Mouse (Mus musculus): ENCODE results near the gene Lrguk. TPM values are rescaled to one million over a fixed set of nuclear protein-coding genes. Genes with fewer than 3 reads are reported as not detected.

Gene Lrguk
- polyA plus RNA-seq, 1 experiment from 2014 or later = 1.00 TPM

- Histone ChIP-seq H3K4me2 (no peak overlapping the region), H3K4me1 (replicated peaks) (no peaks in the 10 kb centered on the region), H3K27me3 (no peaks in the 10 kb centered on the region), H3K27ac (replicated peaks) (no peak overlapping the region), H3K36me3 (no peaks in the 10 kb centered on the region), H3K9me3 (no peaks in the 10 kb centered on the region), H3K4me3 (no peak overlapping the region), H3K9ac (no peak overlapping the region)
- 63% methylated on average over 6 of the region's 6 CpGs for WGBS
- no peak for ATAC-seq (ENCODE audit: low FRiP score, low read depth)
Observed at GRCm38 (mm10) chr6:34111406-34111805, 82.2 kb downstream of the Lrguk start.

GRCm38 (mm10) chr6:34116838-34117478 lies 87.7 kb downstream of the Lrguk start:
- Histone ChIP-seq H3K36me3 (no peaks in the 10 kb centered on the region), H3K27ac (replicated peaks) (no peak overlapping the region), H3K4me2 (no peak overlapping the region), H3K9me3 (no peaks in the 10 kb centered on the region), H3K9ac (no peak overlapping the region), H3K27me3 (no peaks in the 10 kb centered on the region), H3K4me3 (no peak overlapping the region), H3K4me1 (replicated peaks) (no peaks in the 10 kb centered on the region)
- no peak for ATAC-seq (ENCODE audit: low FRiP score, low read depth)
- 90% methylated on average over 7 of the region's 7 CpGs for WGBS

DNA sequence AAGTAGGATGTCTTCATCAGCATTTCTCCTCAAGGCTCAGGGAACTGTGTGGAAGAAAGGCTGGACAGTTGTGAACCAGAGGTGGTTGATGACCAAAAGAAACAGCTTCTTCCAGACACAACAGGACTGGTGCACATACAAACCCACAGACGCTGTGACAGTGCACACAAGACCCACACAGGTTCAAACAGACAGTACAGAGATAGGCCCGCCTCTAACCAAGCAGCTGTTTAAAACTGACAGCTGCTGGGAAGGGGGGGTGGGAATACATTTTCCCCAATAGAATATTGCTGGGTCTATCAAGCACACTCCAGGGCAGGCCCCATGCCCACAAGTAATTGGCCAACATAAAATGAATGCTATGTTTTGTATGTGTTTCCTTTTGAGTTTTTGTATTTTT lies 95.2 kb downstream of the Lrguk start:
- no peak overlapping the region for H3K4me3 ChIP-seq
- no peak for ATAC-seq (ENCODE audit: low FRiP score, low read depth)
- no peaks in the 10 kb centered on the region for H3K36me3 ChIP-seq
- H3K4me1 ChIP-seq (replicated peaks) = no peaks in the 10 kb centered on the region
- H3K4me2 ChIP-seq = no peak overlapping the region
- no peak overlapping the region for H3K9ac ChIP-seq
- H3K27me3 ChIP-seq = no peaks in the 10 kb centered on the region
- H3K9me3 ChIP-seq = no peaks in the 10 kb centered on the region
- 69% methylated on average over 2 of the region's 2 CpGs for WGBS
- H3K27ac ChIP-seq (replicated peaks) = no peak overlapping the region

DNA sequence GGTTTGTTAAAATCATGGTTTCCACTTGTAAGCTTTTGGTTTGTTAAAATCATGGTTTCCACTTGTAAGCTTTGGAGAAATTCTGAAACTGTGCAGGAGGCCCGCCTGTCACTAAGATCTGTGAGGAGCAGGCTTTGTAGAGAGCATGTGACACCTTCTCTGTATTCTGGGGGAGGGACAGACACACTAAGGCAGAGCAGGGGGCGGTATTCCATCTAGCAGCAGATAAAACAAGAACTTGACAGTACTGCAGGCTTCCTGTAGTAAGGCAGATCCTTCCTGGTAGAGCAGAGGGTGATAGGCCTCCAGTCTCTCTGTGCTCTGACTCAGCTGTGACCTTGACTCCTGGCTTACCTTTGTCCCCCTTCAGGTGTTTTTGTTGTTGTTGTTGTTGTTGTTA lies 100.0 kb downstream of the Lrguk start:
- no peak overlapping the region for H3K4me2 ChIP-seq
- no peak overlapping the region for H3K9ac ChIP-seq
- H3K27ac ChIP-seq (replicated peaks) = no peak overlapping the region
- no peak overlapping the region for H3K4me3 ChIP-seq
- no peaks in the 10 kb centered on the region for H3K27me3 ChIP-seq
- no peaks in the 10 kb centered on the region for H3K9me3 ChIP-seq
- no peaks in the 10 kb centered on the region for H3K4me1 ChIP-seq (replicated peaks)
- ATAC-seq (ENCODE audit: low FRiP score, low read depth) = no peak
- 89% methylated on average over 2 of the region's 2 CpGs for WGBS
- no peaks in the 10 kb centered on the region for H3K36me3 ChIP-seq

DNA sequence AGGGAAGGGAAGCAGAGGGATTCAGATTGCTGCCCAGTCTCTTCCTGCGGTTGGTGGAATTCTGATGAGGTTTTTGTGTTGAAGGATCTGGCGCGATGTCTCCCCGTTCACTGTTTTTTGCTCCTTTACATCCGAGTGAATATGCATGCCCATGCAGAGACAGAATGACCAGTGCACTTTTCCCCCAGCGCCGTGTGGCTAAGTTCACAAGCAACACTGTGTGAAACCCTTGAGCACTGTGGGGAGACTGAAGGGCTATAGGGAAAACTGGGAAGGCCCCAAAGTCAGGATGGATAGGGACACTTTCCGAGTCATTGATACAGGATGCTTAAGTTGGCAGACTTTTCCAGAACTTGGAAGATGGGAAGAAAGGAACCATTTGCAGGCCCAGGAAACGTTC lies 103.1 kb downstream of the Lrguk start:
- Histone ChIP-seq H3K27ac (replicated peaks) (no peak overlapping the region), H3K27me3 (no peaks in the 10 kb centered on the region), H3K36me3 (no peaks in the 10 kb centered on the region), H3K4me1 (replicated peaks) (no peaks in the 10 kb centered on the region), H3K9ac (no peak overlapping the region), H3K9me3 (no peaks in the 10 kb centered on the region), H3K4me2 (no peak overlapping the region), H3K4me3 (no peak overlapping the region)
- ATAC-seq (ENCODE audit: low FRiP score, low read depth) = no peak
- WGBS = 89% methylated on average over 9 of the region's 9 CpGs

DNA sequence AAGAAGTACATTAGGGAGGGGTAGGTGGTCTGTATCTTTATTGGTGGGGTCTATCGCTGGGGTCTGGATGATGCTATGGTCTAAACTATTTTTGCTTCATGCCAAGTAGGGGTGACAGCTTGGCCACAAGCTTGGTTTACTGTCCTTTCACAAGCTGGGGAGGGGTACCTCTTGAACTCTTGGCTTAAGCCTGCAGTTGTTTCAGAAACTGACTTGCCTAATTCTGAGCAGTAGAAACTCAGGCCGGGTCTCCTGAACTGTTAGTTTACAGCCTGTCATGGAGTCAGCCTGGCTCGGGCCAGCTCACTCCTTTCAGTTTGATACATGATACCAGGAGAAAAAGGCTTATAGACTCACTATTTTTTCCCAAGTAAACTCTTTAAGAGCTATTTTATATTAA lies 109.1 kb downstream of the Lrguk start:
- H3K4me3 ChIP-seq = no peak overlapping the region
- H3K4me2 ChIP-seq = no peak overlapping the region
- 89% methylated on average over 3 of the region's 3 CpGs for WGBS
- H3K9me3 ChIP-seq = no peaks in the 10 kb centered on the region
- no peaks in the 10 kb centered on the region for H3K4me1 ChIP-seq (replicated peaks)
- no peaks in the 10 kb centered on the region for H3K36me3 ChIP-seq
- H3K27ac ChIP-seq (replicated peaks) = no peak overlapping the region
- H3K27me3 ChIP-seq = no peaks in the 10 kb centered on the region
- H3K9ac ChIP-seq = no peak overlapping the region
- no peak for ATAC-seq (ENCODE audit: low FRiP score, low read depth)

DNA sequence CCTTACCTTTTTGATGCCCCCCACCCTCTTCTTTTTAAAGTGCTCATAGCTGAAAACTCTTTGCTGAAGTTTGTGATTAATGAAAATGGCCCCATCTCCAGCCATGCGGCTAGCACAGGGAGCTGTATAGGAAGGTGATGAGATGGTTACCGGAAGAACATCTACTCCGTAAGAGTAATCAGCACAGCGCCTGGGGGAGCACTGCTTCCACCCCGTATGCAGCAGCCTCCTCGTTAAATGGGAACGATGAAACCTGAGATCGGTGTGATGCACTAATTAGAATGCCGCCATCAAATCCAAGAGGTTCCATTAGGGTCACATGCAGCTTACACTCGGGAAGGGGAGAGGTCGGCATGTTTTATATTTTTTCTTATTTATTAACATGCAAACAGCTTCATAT lies 113.7 kb downstream of the Lrguk start:
- H3K9me3 ChIP-seq = no peaks in the 10 kb centered on the region
- H3K27me3 ChIP-seq = no peaks in the 10 kb centered on the region
- no peak overlapping the region for H3K4me3 ChIP-seq
- H3K4me2 ChIP-seq = no peak overlapping the region
- no peaks in the 10 kb centered on the region for H3K4me1 ChIP-seq (replicated peaks)
- no peak overlapping the region for H3K27ac ChIP-seq (replicated peaks)
- ATAC-seq (ENCODE audit: low FRiP score, low read depth) = no peak
- 60% methylated on average over 11 of the region's 11 CpGs for WGBS
- H3K9ac ChIP-seq = no peak overlapping the region
- no peaks in the 10 kb centered on the region for H3K36me3 ChIP-seq

DNA sequence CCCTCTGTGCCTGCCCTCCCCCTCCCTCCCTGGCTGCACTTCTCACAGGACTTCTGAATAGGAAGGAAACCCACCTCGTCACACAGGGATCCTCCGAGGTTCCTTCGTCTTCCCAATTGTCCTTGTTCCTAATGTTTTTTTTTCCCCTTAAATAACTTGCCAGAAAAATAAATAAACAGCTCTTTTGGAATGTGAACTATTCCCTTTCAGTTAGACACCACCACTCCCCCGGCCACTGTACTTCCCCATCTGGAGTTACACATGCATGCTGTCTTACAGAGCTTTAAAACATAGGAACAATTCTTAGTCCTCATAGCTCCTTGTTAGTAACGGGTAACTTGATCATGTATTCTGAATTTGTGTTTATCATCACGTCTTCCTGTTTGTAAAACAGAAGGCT lies 116.8 kb downstream of the Lrguk start:
- Histone ChIP-seq H3K27me3 (no peaks in the 10 kb centered on the region), H3K4me2 (no peak overlapping the region), H3K9ac (no peak overlapping the region), H3K4me3 (no peak overlapping the region), H3K36me3 (no peaks in the 10 kb centered on the region), H3K4me1 (replicated peaks) (no peaks in the 10 kb centered on the region), H3K9me3 (no peaks in the 10 kb centered on the region), H3K27ac (replicated peaks) (no peak overlapping the region)
- ATAC-seq (ENCODE audit: low FRiP score, low read depth) = no peak
- WGBS = 87% methylated on average over 6 of the region's 6 CpGs

GRCm38 (mm10) chr6:34148021-34148420 lies 118.8 kb downstream of the Lrguk start:
- H3K4me3 ChIP-seq = no peak overlapping the region
- no peaks in the 10 kb centered on the region for H3K27me3 ChIP-seq
- no peaks in the 10 kb centered on the region for H3K36me3 ChIP-seq
- ATAC-seq (ENCODE audit: low FRiP score, low read depth) = no peak
- no peak overlapping the region for H3K9ac ChIP-seq
- WGBS = 83% methylated on average over 3 of the region's 3 CpGs
- no peak overlapping the region for H3K4me2 ChIP-seq
- H3K4me1 ChIP-seq (replicated peaks) = peaks cover 7% of the 10 kb centered on the region
- no peaks in the 10 kb centered on the region for H3K9me3 ChIP-seq
- H3K27ac ChIP-seq (replicated peaks) = no peak overlapping the region

DNA sequence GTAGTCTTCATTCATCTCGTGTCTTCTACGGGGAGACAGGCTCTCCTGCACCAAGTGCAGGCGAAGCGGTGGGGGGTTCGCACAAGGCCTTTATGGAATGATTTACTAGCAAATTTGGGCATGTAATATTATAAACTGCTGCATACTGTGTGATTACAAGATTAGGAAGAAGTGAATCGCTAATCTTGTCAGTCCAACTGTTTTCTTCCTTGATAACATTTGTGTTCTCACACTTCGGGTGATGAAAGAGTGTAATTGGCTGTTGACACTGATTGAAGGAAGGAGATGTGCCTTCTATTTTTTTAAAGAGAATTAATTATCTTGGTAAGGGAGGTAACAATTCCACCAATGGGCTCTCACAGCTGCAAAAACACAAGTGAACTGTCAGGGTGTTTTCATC lies 119.4 kb downstream of the Lrguk start:
- H3K4me3 ChIP-seq = no peak overlapping the region
- no peaks in the 10 kb centered on the region for H3K36me3 ChIP-seq
- no peaks in the 10 kb centered on the region for H3K9me3 ChIP-seq
- H3K9ac ChIP-seq = no peak overlapping the region
- no peak overlapping the region for H3K4me2 ChIP-seq
- no peaks in the 10 kb centered on the region for H3K27me3 ChIP-seq
- WGBS = 75% methylated on average over 7 of the region's 7 CpGs
- no peak overlapping the region for H3K27ac ChIP-seq (replicated peaks)
- H3K4me1 ChIP-seq (replicated peaks) = peaks cover 13% of the 10 kb centered on the region
- no peak for ATAC-seq (ENCODE audit: low FRiP score, low read depth)

DNA sequence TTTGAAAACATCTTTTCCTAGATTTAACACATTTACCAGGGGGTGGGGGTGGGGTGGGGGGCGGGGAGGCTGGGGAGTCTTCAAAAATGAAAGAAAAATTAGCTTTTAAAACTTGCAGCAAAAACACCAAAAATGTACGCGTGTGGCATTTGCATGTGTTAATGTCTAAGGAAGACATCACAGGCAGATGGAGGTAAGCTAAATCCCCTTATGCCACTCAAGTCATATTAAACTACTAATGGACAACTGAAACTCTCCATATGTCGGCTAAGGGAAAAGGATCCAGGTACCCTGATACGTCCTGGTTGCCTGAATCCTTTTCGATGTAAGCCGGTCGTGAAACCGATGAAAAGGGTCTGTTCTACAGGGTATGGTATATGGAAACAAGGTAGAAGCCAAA lies 119.8 kb downstream of the Lrguk start:
- H3K27ac ChIP-seq (replicated peaks) = no peak overlapping the region
- no peak overlapping the region for H3K4me2 ChIP-seq
- ATAC-seq (ENCODE audit: low FRiP score, low read depth) = no peak
- H3K4me3 ChIP-seq = no peak overlapping the region
- H3K9me3 ChIP-seq = no peaks in the 10 kb centered on the region
- H3K27me3 ChIP-seq = no peaks in the 10 kb centered on the region
- no peaks in the 10 kb centered on the region for H3K36me3 ChIP-seq
- peaks cover 17% of the 10 kb centered on the region for H3K4me1 ChIP-seq (replicated peaks)
- H3K9ac ChIP-seq = no peak overlapping the region
- 90% methylated on average over 9 of the region's 9 CpGs for WGBS

DNA sequence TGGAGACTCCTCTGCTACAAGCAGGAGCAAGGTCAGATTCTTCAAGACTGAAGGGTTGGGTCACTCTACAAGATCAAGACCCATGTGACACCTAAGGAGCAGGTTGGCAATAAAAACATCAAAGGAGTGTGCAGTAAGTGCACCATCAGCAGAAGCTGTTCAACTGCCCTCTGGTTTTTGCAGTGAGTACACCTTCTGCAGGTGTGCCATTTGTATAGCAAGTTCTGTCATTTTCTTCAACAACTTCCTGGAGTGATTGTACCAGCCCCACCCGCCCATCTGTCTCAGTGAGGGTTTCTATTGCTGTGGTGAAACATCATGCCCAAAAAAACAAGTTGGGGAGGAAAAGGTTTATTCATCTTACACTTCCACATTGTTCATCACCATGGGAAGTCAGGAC lies 120.6 kb downstream of the Lrguk start:
- no peak for ATAC-seq (ENCODE audit: low FRiP score, low read depth)
- no peaks in the 10 kb centered on the region for H3K9me3 ChIP-seq
- H3K4me3 ChIP-seq = no peak overlapping the region
- no peak overlapping the region for H3K4me2 ChIP-seq
- peaks cover 25% of the 10 kb centered on the region for H3K4me1 ChIP-seq (replicated peaks)
- no peak overlapping the region for H3K9ac ChIP-seq
- no peaks in the 10 kb centered on the region for H3K27me3 ChIP-seq
- 84% methylated on average over 1 of the region's 1 CpGs for WGBS
- H3K36me3 ChIP-seq = no peaks in the 10 kb centered on the region
- H3K27ac ChIP-seq (replicated peaks) = no peak overlapping the region

Measured in hindbrain, embryonic 15.5 days (tissue).